In genomic region chr7:19629361-19629734, GRCm38 (mm10) we compare ENCODE assay signal across 8 mouse cellular contexts. TPM values are rescaled to one million over a fixed set of nuclear protein-coding genes. Genes with fewer than 3 reads are reported as not detected.
DNase-seq lines count a peak whose midpoint lies in the region; ATAC-seq and TF ChIP-seq lines count a peak whose summit lies in the region.

Gene Relb, minus strand, starts transcription at chr7:19629438.

- 1% methylated on average over 20 of the region's 41 CpGs for WGBS in forebrain, embryonic 16.5 days
- WGBS in neural tube, embryonic 14.5 days, result under 1% methylated on average over 27 of the region's 41 CpGs

- H3K27me3 ChIP-seq in G1E (ENCODE audit: insufficient read depth, low read length), result no peaks in the 10 kb centered on the region
- no peaks in the 10 kb centered on the region for H3K27me3 ChIP-seq in forebrain, embryonic 16.5 days (replicated peaks; ENCODE audit: control insufficient read depth, insufficient read depth, low read length)
- no peaks in the 10 kb centered on the region for H3K27me3 ChIP-seq in neural tube, embryonic 14.5 days (ENCODE audit: control insufficient read depth, insufficient read depth, low read length)
- no peaks in the 10 kb centered on the region for H3K27me3 ChIP-seq in testis, adult 2 months (ENCODE audit: control insufficient read depth, insufficient read depth, low read length)

- peak within 1 kb of the TSS; percentile 63 for H3K27ac ChIP-seq in forebrain, embryonic 16.5 days (ENCODE audit: low read length)
- peak within 1 kb of the TSS; percentile 79 for H3K27ac ChIP-seq in neural tube, embryonic 14.5 days (ENCODE audit: low read depth, low read length)
- H3K27ac ChIP-seq in testis, adult 2 months (ENCODE audit: control insufficient read depth, insufficient read depth, low read depth, low read length), result peak within 1 kb of the TSS; percentile 65

- TF ChIP-seq POLR2A in testis, adult 2 months (IDR thresholded peaks at IDR 0.05; ENCODE audit: control insufficient read depth, low read depth, low read length), result no peak

- H3K9me3 ChIP-seq in G1E (replicated peaks), result no peaks in the 10 kb centered on the region
- no peaks in the 10 kb centered on the region for H3K9me3 ChIP-seq in forebrain, embryonic 16.5 days (ENCODE audit: control insufficient read depth, low read length)
- no peaks in the 10 kb centered on the region for H3K9me3 ChIP-seq in neural tube, embryonic 14.5 days (ENCODE audit: control insufficient read depth, low read length)

- H3K36me3 ChIP-seq in G1E (replicated peaks), result peaks cover 29% of the 10 kb centered on the region
- peaks cover 13% of the 10 kb centered on the region for H3K36me3 ChIP-seq in forebrain, embryonic 16.5 days (ENCODE audit: control insufficient read depth, insufficient read depth)
- H3K36me3 ChIP-seq in neural tube, embryonic 14.5 days (ENCODE audit: control insufficient read depth, insufficient read depth, low read length), result peaks cover 15% of the 10 kb centered on the region
- no peaks in the 10 kb centered on the region for H3K36me3 ChIP-seq in testis, adult 2 months (ENCODE audit: control insufficient read depth, insufficient read depth, low read length)

- peaks cover 23% of the 10 kb centered on the region for H3K4me1 ChIP-seq in G1E (ENCODE audit: insufficient read depth, low read depth, low read length)
- H3K4me1 ChIP-seq in forebrain, embryonic 16.5 days (replicated peaks; ENCODE audit: control insufficient read depth, insufficient read depth, low read length), result peaks cover 8% of the 10 kb centered on the region
- 0 out of 2 replicates have a peak, but pooled peaks cover 5% of the 10 kb centered on the region for H3K4me1 ChIP-seq in neural tube, embryonic 14.5 days (ENCODE audit: control insufficient read depth, insufficient read depth, low read length)
- peaks cover 14% of the 10 kb centered on the region for H3K4me1 ChIP-seq in testis, adult 2 months (ENCODE audit: control insufficient read depth, insufficient read depth, low read length)

- peak; percentile 92 for DNase-seq in G1E (ENCODE audit: low spot score)
- peak; percentile 84 for DNase-seq in cerebellum, adult 11-12 months
- DNase-seq in heart, postnatal 25 days (ENCODE audit: low spot score), result peak; percentile 75
- DNase-seq in layer of hippocampus, adult 18-20 months (ENCODE audit: low spot score in 2 of 2), result peak; percentile 78 to 90
- DNase-seq in lung, adult 18-20 months, result peak; percentile 89 to 93

- H3K4me2 ChIP-seq in forebrain, embryonic 16.5 days (ENCODE audit: low read length), result peak within 1 kb of the TSS; percentile 94
- H3K4me2 ChIP-seq in neural tube, embryonic 14.5 days (ENCODE audit: low read depth, low read length), result peak within 1 kb of the TSS; percentile 85

- intact Hi-C loops in heart, postnatal 25 days (cut with DNase I), result no loop called here

- ATAC-seq in G1E (ENCODE audit: extremely low read depth, insufficient number of reproducible peaks, low FRiP score, poor library complexity, severe bottlenecking), result peak; percentile 19; the same call in 1 of the 2 replicates
- peak; percentile 66 for ATAC-seq in forebrain, embryonic 16.5 days
- peak; percentile 73 for ATAC-seq in neural tube, embryonic 14.5 days (ENCODE audit: low read depth)

- TF ChIP-seq CTCF in G1E (IDR thresholded peaks at IDR 0.05; ENCODE audit: low read depth, low read length), result no peak
- TF ChIP-seq CTCF in testis, adult 2 months (IDR thresholded peaks at IDR 0.05; ENCODE audit: control insufficient read depth, insufficient read depth, insufficient replicate concordance, low read depth, low read length), result no peak

- peak within 1 kb of the TSS; percentile 79 for H3K4me3 ChIP-seq in G1E (ENCODE audit: low read depth, low read length)
- peak within 1 kb of the TSS; percentile 65 for H3K4me3 ChIP-seq in forebrain, embryonic 16.5 days (replicated peaks; ENCODE audit: low read length)
- peak within 1 kb of the TSS; percentile 68 for H3K4me3 ChIP-seq in neural tube, embryonic 14.5 days (ENCODE audit: low read depth, low read length)
- H3K4me3 ChIP-seq in testis, adult 2 months (ENCODE audit: control insufficient read depth, low read depth, low read length), result peak within 1 kb of the TSS; percentile 82

- H3K9ac ChIP-seq in forebrain, embryonic 16.5 days (replicated peaks; ENCODE audit: low read depth, low read length), result peak within 1 kb of the TSS; percentile 22
- peak within 1 kb of the TSS; percentile 52 for H3K9ac ChIP-seq in neural tube, embryonic 14.5 days (replicated peaks; ENCODE audit: low read depth, low read length)

RNA-seq across cellular contexts. Expression of gene Relb, which starts in this region (rescaled TPM):
- total RNA-seq in G1E (2014; fragmentation: Nextera tagmentation), result 1.5 and 1.9 TPM in 2 replicates
- 1.5 and 2.0 TPM in 2 replicates for total RNA-seq in G1E (2017)
- polyA plus RNA-seq in G1E (2012), result 1.1 and 1.2 TPM in 2 replicates
- 3.9 and 4.5 TPM in 2 replicates for polyA plus RNA-seq in forebrain, embryonic 16.5 days (2015; fragmentation: Nextera tagmentation; extraction: Ambion mirVana)
- total RNA-seq in heart, postnatal 25 days (2021), result 1 to 10 TPM; 7.3 to 7.6 TPM
- 1 to 10 TPM; 9.1 to 9.7 TPM for total RNA-seq in layer of hippocampus, adult 18-20 months (2021)
- polyA plus RNA-seq in neural tube, embryonic 14.5 days (2014; fragmentation: Nextera tagmentation; extraction: Ambion mirVana), result 6.6 and 7.3 TPM in 2 replicates
- polyA plus RNA-seq in testis, adult 2 months (2012; rRNA removed), result 4.1 and 5.1 TPM in 2 replicates

Comparison
In these comparisons a context has a peak if more than half of its experiments do, and no peak if none do; other contexts are left out.
1. Peak in every context shown above with its lines: DNase-seq, ATAC-seq, H3K4me3 ChIP-seq and H3K27ac ChIP-seq.
2. ATAC-seq: peak in every context shown above with its lines; median percentile 73 in neural tube, embryonic 14.5 days; 66 in forebrain, embryonic 16.5 days; 19 in G1E.